Mouse (Mus musculus) liver, adult 2 months (tissue): Measurements from ENCODE around the gene Srcin1.

Experiments used
- CTCF ChIP-seq: fragments of 200-500 bp; IDR thresholded peaks from 2 replicates; pipeline ENCODE4 v1.5.1; 2011; ENCODE audit warnings: low read depth, low read length, control low read depth
- POLR2A ChIP-seq: fragments of 200-500 bp; IDR thresholded peaks from 2 replicates; pipeline ENCODE4 v1.6.1; 2011; ENCODE audit warnings: low read length, control low read depth; ENCODE audit not compliant: insufficient read depth; ENCODE audit errors: extremely low read depth

- TF ChIP-seq CTCF: no peak
- TF ChIP-seq POLR2A: no peak
Observed at GRCm38 (mm10) chr11:97511661-97512369, 64.2 kb downstream of the Srcin1 start.
